Mouse (Mus musculus) neural tube, embryonic 13.5 days (tissue): ENCODE data around the gene Defb48. TPM values are rescaled to one million over a fixed set of nuclear protein-coding genes. Genes with fewer than 3 reads are reported as not detected.

Source experiments
- polyA plus RNA-seq: library from polyadenylated mRNA; unstranded; fragments of >200 nt; fragmentation: Nextera tagmentation; extraction: Ambion mirVana; gene quantifications from 2 replicates; pipeline ENCODE4 v1.2.1, GENCODE M21; 2015

Defb48 gene
- polyA plus RNA-seq, 1 experiment from 2014 or later: not detected

Other genes with a start within 250 kb of the Defb48 start
- 14.4 and 20.3 TPM in 2 replicates for gene Ints6, start 223.3 kb downstream of the Defb48 start, polyA plus RNA-seq
- gene Wdfy2, start 146.8 kb downstream of the Defb48 start, polyA plus RNA-seq: 8.4 and 8.7 TPM in 2 replicates
- not detected in 2 replicates for gene Defb47, start 13.6 kb upstream of the Defb48 start, polyA plus RNA-seq
- gene Defb43, start 27.3 kb upstream of the Defb48 start, polyA plus RNA-seq: not detected in 2 replicates
- gene Defb42, start 62.5 kb upstream of the Defb48 start, polyA plus RNA-seq: not detected in 2 replicates
- gene Defb30, start 65.5 kb upstream of the Defb48 start, polyA plus RNA-seq: not detected in 2 replicates